Mouse (Mus musculus) forebrain, embryonic 16.5 days (tissue): ENCODE data around the gene Mak. TPM values are rescaled to one million over a fixed set of nuclear protein-coding genes. Genes with fewer than 3 reads are reported as not detected.

Experiments
- ATAC-seq: fragments of 200-750 bp; cut with Nextera tagmentation; 2 replicates; pipeline ENCODE4 v1.8.0; 2017; ENCODE audit warnings: mild to moderate bottlenecking, moderate library complexity
- H3K27ac ChIP-seq: fragments of 300-500 bp; sonication (generic); 2 replicates; pipeline ENCODE4 v1.5.1; 2014; ENCODE audit warnings: low read length, control low read depth
- H3K27me3 ChIP-seq: fragments of 300-500 bp; sonication (generic); replicated peaks from 2 replicates; pipeline ENCODE4 v1.6.1; 2014; ENCODE audit warnings: low read length; ENCODE audit not compliant: control insufficient read depth, insufficient read depth
- H3K36me3 ChIP-seq: fragments of 300-500 bp; sonication (generic); 2 replicates; pipeline ENCODE4 v1.6.1; 2014; ENCODE audit not compliant: control insufficient read depth, insufficient read depth
- H3K4me1 ChIP-seq: fragments of 300-500 bp; sonication (generic); replicated peaks from 2 replicates; pipeline ENCODE4 v1.6.1; 2014; ENCODE audit warnings: low read length; ENCODE audit not compliant: control insufficient read depth, insufficient read depth
- H3K4me2 ChIP-seq: fragments of 300-500 bp; sonication (generic); 2 replicates; pipeline ENCODE4 v1.6.1; 2014; ENCODE audit warnings: mild to moderate bottlenecking, low read length, control low read depth
- H3K4me3 ChIP-seq: fragments of 300-500 bp; sonication (generic); replicated peaks from 2 replicates; pipeline ENCODE4 v1.5.1; 2014; ENCODE audit warnings: mild to moderate bottlenecking, low read length, control low read depth
- H3K9ac ChIP-seq: fragments of 300-500 bp; sonication (generic); replicated peaks from 2 replicates; pipeline ENCODE4 v1.6.1; 2014; ENCODE audit warnings: low read depth, low read length, control low read depth
- H3K9me3 ChIP-seq: fragments of 300-500 bp; sonication (generic); 2 replicates; pipeline ENCODE4 v1.6.1; 2016; ENCODE audit warnings: low read length; ENCODE audit not compliant: control insufficient read depth
- WGBS: fragments of 180-500 bp; shearing (Covaris S2); extraction: QIAGEN DNeasy Blood & Tissue Kit; methylation state at CpG from one replicate; pipeline ENCODE4 v1.1.7; 2014; 5-methylcytosine and 5-hydroxymethylcytosine counted together
- polyA plus RNA-seq: library from polyadenylated mRNA; unstranded; fragments of >200 nt; fragmentation: Nextera tagmentation; extraction: Ambion mirVana; gene quantifications from 2 replicates; pipeline ENCODE4 v1.2.1, GENCODE M21; 2015

Gene Mak
- polyA plus RNA-seq, 1 experiment from 2014 or later: 2.1 TPM

DNA sequence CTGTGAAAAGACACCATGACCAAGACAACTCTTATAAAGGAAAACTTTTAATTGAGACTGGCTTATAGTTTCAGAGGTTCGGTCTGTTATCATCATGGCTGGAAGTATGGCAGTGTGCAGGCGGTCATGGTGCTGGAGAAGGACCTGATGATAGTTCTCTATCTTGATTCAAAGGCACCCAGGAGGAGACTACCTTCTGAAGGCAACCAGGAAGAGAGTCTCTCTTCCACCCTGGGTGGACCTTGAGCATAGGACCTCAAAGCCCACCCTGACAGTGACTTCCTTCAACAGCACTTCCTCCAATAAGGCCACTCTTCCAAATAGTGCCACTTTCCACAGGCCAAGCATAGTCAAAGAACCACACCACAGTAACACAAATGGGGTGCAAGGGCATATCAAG, 20.5 kb upstream of the Mak start:
- Histone ChIP-seq H3K9me3 (no peaks in the 10 kb centered on the region), H3K27me3 (no peaks in the 10 kb centered on the region), H3K27ac (no peak overlapping the region), H3K4me2 (no peak overlapping the region), H3K4me1 (no peaks in the 10 kb centered on the region), H3K36me3 (no peaks in the 10 kb centered on the region), H3K4me3 (no peak overlapping the region), H3K9ac (no peak overlapping the region)
- ATAC-seq: no peak
- WGBS: 92% methylated on average over 2 of the region's 2 CpGs

DNA sequence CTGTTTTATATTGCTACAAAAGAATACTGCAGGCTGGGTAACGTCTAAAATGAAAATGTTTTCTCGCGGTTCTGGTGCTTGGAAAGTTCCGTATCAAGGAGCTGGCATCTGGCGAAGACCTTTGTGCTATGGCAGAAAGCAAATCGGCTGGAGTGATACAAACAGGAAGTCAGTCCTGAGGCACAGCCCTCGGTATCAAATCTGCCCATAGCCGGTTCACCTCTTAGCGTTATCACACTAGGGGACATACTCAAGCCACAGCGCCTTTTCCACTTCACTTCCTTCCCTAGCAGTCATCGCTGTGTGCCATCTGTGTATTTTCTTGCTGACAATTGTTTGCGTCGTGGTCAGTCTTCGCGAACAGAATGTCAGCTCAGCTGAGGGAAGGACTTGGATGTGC, 18.8 kb upstream of the Mak start:
- Histone ChIP-seq H3K4me3 (no peak overlapping the region), H3K27me3 (no peaks in the 10 kb centered on the region), H3K4me1 (no peaks in the 10 kb centered on the region), H3K27ac (no peak overlapping the region), H3K4me2 (no peak overlapping the region), H3K9me3 (no peaks in the 10 kb centered on the region), H3K36me3 (no peaks in the 10 kb centered on the region), H3K9ac (no peak overlapping the region)
- ATAC-seq: no peak
- 89% methylated on average over 15 of the region's 15 CpGs for WGBS

DNA sequence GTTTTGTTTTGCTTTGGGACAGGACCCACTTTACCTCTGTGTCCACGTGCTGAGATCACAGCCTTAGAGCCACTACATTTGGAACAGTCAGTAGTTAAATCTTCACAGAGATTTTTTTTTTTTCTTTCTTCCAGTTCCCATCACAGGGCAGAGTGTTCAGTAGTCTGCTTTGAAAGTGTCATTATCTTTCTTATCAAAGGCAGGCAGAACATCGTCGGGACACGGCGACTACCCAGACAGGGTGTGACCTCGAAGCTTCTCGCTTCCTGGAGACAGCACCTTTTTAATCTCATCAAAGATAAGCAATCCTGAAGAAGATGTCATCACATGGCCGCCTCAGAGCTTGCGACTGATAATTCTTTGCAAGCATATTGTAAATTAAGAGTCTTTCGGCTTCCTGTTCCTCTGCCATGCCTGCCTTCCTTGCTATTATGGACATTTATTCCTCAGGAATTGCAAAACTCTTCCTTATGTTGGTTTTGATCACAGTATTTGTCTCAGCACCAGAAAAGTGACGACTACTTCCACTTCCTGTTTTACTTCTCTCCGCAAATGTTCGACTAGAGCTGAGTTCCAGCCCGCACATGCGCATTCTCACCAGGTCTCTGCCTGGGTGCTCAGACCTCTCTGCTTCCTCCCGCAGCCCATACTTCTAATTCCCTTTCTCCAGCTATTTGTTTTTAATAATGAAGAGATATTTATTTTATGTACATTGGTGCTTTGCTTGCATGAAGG, 18.0 kb upstream of the Mak start:
- Histone ChIP-seq H3K9me3 (no peaks in the 10 kb centered on the region), H3K4me1 (no peaks in the 10 kb centered on the region), H3K9ac (no peak overlapping the region), H3K4me2 (no peak overlapping the region), H3K27me3 (no peaks in the 10 kb centered on the region), H3K36me3 (no peaks in the 10 kb centered on the region), H3K27ac (no peak overlapping the region), H3K4me3 (no peak overlapping the region)
- 87% methylated on average over 16 of the region's 16 CpGs for WGBS
- ATAC-seq: no peak

DNA sequence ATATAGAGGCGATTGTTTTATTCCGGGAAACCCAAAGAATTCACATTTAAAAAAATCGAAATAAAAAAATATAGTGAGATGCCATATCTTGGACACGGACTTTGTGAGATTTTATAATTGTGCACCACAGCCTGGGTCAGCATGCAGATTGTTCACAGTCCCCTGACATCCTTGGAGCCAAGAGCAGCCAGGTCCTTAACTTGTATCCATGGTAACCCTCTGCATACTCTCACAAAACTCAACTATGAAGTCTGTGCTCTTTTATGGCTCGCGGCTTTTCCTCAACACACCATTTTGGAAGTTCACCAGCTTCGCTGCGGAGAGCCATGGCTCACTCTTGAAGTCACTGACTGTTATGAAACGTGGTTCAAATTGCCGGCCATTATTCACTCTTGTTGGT, 14.7 kb upstream of the Mak start:
- Histone ChIP-seq H3K4me1 (no peaks in the 10 kb centered on the region), H3K4me3 (no peak overlapping the region), H3K27me3 (no peaks in the 10 kb centered on the region), H3K9me3 (no peaks in the 10 kb centered on the region), H3K27ac (no peak overlapping the region), H3K4me2 (no peak overlapping the region), H3K36me3 (no peaks in the 10 kb centered on the region), H3K9ac (no peak overlapping the region)
- no peak for ATAC-seq
- 80% methylated on average over 10 of the region's 10 CpGs for WGBS

DNA sequence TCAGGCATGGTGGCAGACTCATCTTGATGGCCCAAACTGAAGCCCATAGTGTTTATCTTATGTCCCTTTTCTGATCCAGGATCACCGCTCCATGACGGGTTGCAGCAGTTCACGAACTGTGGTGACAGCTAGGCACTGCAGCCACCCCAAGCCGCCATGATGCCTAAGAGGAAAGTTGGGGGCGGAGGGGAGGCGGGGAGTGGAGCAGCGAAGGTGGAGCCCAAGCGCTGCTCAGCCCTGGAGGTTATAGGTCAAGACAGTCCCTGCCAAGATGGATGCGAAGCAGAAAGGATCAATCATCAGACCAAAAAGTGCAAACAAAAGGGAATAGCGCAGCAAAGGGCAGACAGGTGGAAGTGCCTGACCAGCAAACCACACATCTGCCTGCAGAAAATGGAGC, 11.8 kb upstream of the Mak start:
- H3K4me1 ChIP-seq: no peaks in the 10 kb centered on the region
- no peaks in the 10 kb centered on the region for H3K36me3 ChIP-seq
- no peaks in the 10 kb centered on the region for H3K9me3 ChIP-seq
- no peak for ATAC-seq
- 44% methylated on average over 10 of the region's 10 CpGs for WGBS
- H3K4me2 ChIP-seq: no peak overlapping the region
- no peak overlapping the region for H3K9ac ChIP-seq
- H3K27me3 ChIP-seq: no peaks in the 10 kb centered on the region
- H3K4me3 ChIP-seq: no peak overlapping the region
- H3K27ac ChIP-seq: no peak overlapping the region

DNA sequence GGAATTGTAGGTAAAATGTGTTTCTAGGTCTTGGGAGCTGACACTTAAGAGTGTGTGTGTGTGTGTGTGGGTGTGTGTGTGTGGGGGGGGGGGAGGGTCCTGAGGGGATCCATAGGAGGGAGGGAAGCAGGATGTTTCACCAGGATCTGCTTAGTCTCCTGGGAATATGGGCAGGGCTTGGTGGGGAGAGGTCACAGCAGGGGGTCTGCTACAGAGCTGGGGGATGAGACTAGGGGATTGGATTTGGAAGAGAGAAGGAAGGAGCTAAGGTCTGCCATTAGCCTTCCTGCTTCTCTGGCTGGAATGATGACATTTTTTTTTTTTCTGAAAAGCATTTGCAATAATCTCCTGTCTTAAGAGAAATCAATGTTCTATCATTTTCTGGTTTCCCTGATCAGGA, 9.2 kb upstream of the Mak start:
- Histone ChIP-seq H3K9ac (no peak overlapping the region), H3K27ac (no peak overlapping the region), H3K27me3 (no peaks in the 10 kb centered on the region), H3K9me3 (no peaks in the 10 kb centered on the region), H3K4me2 (no peak overlapping the region), H3K4me1 (no peaks in the 10 kb centered on the region), H3K4me3 (no peak overlapping the region), H3K36me3 (no peaks in the 10 kb centered on the region)
- no peak for ATAC-seq

DNA sequence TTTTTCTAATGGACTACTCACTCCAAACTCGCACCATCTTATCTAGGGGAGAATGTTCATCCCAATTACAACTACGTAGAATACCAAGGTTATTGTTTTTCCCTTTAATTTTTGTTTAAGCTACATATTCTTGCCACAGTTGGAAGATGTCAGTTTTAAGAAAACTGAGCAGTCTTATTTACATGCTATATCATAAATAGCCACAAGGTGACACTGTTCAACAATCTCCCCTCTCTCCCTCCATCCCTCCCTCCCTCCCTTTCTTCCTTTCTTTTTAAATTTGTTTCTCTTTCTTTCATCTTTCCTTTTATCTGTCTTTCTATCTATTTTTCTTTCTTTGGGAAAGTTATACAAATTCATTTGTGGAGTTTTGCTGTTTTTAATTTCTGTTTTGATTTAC, 5.6 kb upstream of the Mak start:
- WGBS: 24% methylated on average over 2 of the region's 2 CpGs
- H3K9ac ChIP-seq: no peak overlapping the region
- H3K27me3 ChIP-seq: 0 out of 2 replicates have a peak, but pooled peaks cover 2% of the 10 kb centered on the region
- no peak overlapping the region for H3K4me3 ChIP-seq
- no peak overlapping the region for H3K4me2 ChIP-seq
- no peaks in the 10 kb centered on the region for H3K9me3 ChIP-seq
- H3K27ac ChIP-seq: no peak overlapping the region
- no peaks in the 10 kb centered on the region for H3K36me3 ChIP-seq
- no peaks in the 10 kb centered on the region for H3K4me1 ChIP-seq
- no peak for ATAC-seq

DNA sequence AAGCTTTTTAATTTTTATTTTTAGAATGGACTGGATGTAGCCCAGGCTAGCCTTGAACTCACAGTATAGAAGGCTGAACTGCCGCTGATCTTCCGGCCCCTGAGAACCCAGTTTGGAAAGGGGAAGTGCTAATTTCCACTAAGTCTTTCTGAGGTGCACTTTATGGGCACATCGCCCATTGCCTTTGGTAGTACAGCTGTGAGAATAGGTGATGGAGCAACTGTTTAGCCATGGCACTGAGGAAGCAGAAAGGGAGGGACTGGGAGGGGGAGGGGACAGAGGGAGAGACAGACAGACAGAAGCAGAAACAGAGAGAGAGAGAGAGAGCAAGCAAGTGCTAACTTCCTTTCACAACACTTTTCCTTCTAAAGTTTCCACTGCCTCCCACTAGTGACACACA, 5.0 kb upstream of the Mak start:
- no peaks in the 10 kb centered on the region for H3K9me3 ChIP-seq
- ATAC-seq: no peak
- H3K36me3 ChIP-seq: no peaks in the 10 kb centered on the region
- H3K4me1 ChIP-seq: peaks cover 1% of the 10 kb centered on the region
- H3K4me3 ChIP-seq: no peak overlapping the region
- 0 out of 2 replicates have a peak, but pooled peaks cover 2% of the 10 kb centered on the region for H3K27me3 ChIP-seq
- H3K9ac ChIP-seq: no peak overlapping the region
- no peak overlapping the region for H3K4me2 ChIP-seq
- 90% methylated on average over 3 of the region's 3 CpGs for WGBS
- no peak overlapping the region for H3K27ac ChIP-seq

DNA sequence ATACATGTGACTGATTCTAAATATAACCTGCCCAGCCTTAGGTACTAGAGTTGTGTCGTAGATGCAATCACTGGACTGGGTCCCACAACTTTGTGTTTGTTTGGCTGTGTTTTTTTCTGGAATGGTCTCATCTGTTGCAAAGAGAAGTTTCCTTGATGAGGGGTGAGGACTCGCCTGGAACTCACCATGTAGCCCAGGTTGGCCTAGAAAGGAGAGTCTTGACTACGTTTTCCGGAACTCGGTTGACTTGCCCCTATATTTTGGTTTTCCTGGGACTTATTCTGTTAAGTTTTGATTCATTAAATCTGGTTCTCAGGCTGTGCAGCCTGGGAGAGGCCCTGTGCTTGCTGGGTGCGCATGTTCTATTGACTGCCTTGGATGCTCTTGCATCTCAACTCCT, 1.2 kb upstream of the Mak start:
- ATAC-seq: no peak
- no peak overlapping the region for H3K4me3 ChIP-seq

DNA sequence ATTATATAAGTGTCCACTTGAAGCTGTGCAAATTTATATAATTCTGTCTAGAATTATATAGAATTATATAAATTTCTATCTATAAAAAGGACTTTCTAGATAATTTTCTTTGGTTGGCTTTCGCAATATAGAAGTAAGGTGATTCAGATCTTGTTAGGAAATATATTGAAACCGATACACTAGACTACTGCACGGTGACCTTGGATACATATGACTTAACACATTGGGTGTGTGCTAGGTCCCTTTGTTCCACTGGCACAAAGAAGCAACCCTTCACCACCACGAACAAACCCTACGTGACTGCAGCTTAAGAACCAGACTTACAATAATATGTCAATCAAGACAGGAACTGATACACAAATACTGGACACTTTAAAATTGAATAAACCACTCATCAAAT, 353 bp upstream of the Mak start:
- Histone ChIP-seq H3K27ac (no peak overlapping the region), H3K4me2 (peak overlapping the region; percentile 74), H3K4me1 (peaks cover 15% of the 10 kb centered on the region), H3K9ac (no peak overlapping the region), H3K4me3 (peak overlapping the region; percentile 49; the same call in 1 of the 2 replicates), H3K36me3 (no peaks in the 10 kb centered on the region), H3K27me3 (peaks cover 2% of the 10 kb centered on the region; the same call in 1 of the 2 replicates), H3K9me3 (no peaks in the 10 kb centered on the region)
- WGBS: 52% methylated on average over 5 of the region's 5 CpGs
- no peak; the same call in 1 of the 2 replicates for ATAC-seq

More for the DNA sequence above, 1.2 kb upstream of the Mak start:
- H3K4me1 ChIP-seq: peaks cover 15% of the 10 kb centered on the region
- H3K36me3 ChIP-seq: no peaks in the 10 kb centered on the region
- no peak overlapping the region for H3K4me2 ChIP-seq
- no peaks in the 10 kb centered on the region for H3K9me3 ChIP-seq
- H3K27ac ChIP-seq: no peak overlapping the region
- no peak overlapping the region for H3K9ac ChIP-seq
- WGBS: 96% methylated on average over 6 of the region's 6 CpGs
- H3K27me3 ChIP-seq: peaks cover 2% of the 10 kb centered on the region; the same call in 1 of the 2 replicates
